Mouse (Mus musculus): ENCODE results near the gene Myl7. TPM values are rescaled to one million over a fixed set of nuclear protein-coding genes. Genes with fewer than 3 reads are reported as not detected.
A peak's percentile ranks its signal among the peaks of the same experiment; 100 is the strongest.

Gene Myl7
- polyA plus RNA-seq, 1 experiment from 2014 or later, result 5,941 TPM

DNA sequence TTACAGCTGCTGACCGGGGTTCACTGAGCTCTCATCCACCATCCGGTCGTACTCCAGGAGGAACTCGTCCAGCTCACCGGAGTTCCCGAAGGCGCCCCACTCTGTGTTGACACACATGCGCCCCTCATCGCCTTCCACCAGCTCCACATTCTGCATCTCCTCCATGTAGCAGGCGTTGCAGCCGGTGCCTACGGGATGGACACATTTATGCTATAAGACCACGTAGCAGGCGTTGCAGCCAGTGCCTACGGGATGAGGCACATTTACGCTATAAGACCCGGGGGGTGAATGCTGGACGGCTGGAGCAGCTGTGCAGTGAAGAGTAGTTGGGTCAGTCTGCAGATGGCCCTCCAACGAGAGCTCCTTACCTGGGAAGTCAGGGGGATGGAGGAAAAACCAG is 5.8 kb upstream of the Myl7 start:
- H3K27ac ChIP-seq (ENCODE audit: poor library complexity, severe bottlenecking), result no peak overlapping the region
- WGBS, result 89% methylated on average over 19 of the region's 19 CpGs
- H3K4me3 ChIP-seq, result no peak overlapping the region
- peaks cover 25% of the 10 kb centered on the region for H3K4me1 ChIP-seq (replicated peaks)
- no peak overlapping the region for H3K4me2 ChIP-seq
- no peaks in the 10 kb centered on the region for H3K9me3 ChIP-seq (replicated peaks)
- H3K9ac ChIP-seq, result no peak overlapping the region
- ATAC-seq (ENCODE audit: insufficient number of reproducible peaks, low FRiP score), result no peak
- no peaks in the 10 kb centered on the region for H3K36me3 ChIP-seq
- H3K27me3 ChIP-seq (replicated peaks), result peaks cover 22% of the 10 kb centered on the region

DNA sequence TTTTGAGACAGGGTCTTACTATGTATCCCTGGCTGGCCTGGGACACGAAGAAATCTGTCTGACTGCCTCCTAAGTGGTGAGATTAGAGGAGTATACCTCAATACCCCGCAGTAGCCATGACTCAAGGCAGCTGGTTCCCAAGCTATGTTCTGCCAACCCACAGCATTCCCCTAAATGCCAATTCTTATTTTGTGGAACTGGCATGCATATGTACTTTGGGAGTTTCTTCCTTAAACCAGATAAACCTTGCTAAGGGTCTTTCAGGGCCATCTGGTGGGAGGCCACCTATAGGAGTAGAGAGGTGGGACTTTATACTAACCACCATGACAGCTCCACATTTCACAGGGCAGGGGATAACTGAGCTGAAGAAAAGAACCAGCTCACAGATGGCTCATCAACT is 5.3 kb upstream of the Myl7 start:
- Histone ChIP-seq H3K27me3 (replicated peaks) (peaks cover 22% of the 10 kb centered on the region), H3K4me2 (no peak overlapping the region), H3K4me1 (replicated peaks) (peaks cover 27% of the 10 kb centered on the region), H3K4me3 (no peak overlapping the region), H3K27ac (ENCODE audit: poor library complexity, severe bottlenecking) (no peak overlapping the region), H3K9me3 (replicated peaks) (no peaks in the 10 kb centered on the region), H3K9ac (no peak overlapping the region), H3K36me3 (no peaks in the 10 kb centered on the region)
- ATAC-seq (ENCODE audit: insufficient number of reproducible peaks, low FRiP score), result no peak
- 75% methylated on average over 2 of the region's 2 CpGs for WGBS

DNA sequence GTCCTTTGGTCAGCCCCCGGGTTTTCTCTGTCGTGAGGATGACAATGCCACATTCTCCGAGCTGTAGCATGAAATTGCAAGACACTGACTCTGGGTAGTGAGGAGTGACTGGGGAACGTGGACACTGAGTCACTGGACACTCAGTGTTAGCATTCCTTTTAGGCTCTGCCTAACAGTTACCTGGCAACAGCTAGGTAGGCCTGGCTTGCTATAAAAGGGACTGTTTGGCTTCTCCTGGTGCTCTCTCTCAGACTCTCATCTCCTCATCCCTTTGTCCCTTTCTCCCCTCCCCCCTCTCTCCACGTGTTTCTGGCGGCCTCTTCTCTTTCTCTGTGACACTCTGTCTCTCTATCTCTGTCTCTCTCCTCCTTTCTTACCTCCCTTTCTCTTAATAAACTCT is 3.8 kb upstream of the Myl7 start:
- H3K27ac ChIP-seq (ENCODE audit: poor library complexity, severe bottlenecking), result peak overlapping the region; percentile 61; the same call in 1 of the 2 replicates
- H3K27me3 ChIP-seq (replicated peaks), result peaks cover 22% of the 10 kb centered on the region
- 18% methylated on average over 6 of the region's 6 CpGs for WGBS
- no peak for ATAC-seq (ENCODE audit: insufficient number of reproducible peaks, low FRiP score)
- H3K36me3 ChIP-seq, result no peaks in the 10 kb centered on the region
- peaks cover 39% of the 10 kb centered on the region for H3K4me1 ChIP-seq (replicated peaks)
- peak overlapping the region; percentile 34; the same call in 1 of the 2 replicates for H3K4me3 ChIP-seq
- H3K9me3 ChIP-seq (replicated peaks), result no peaks in the 10 kb centered on the region
- peak overlapping the region; percentile 60; the same call in 1 of the 2 replicates for H3K9ac ChIP-seq
- H3K4me2 ChIP-seq, result peak overlapping the region; percentile 63

DNA sequence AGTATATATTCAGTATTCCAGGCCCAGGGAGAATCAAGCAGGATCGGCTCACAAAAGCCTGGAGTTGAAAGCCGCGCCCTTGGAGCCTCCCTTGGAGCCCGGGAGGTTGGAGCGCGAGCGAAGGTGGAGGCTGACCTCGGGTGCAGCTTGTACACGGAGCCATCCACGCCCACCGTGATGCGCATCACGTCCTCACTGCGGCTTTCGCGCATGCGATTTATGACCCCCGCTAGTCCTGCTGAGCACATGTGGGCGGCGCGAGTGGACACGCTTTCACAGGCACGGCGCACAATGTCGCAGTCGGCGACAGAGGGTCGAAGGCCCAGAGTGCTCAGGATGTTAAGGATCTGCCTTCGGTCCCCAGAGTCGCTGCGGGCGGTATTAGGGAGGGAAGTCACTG is 3.4 kb upstream of the Myl7 start:
- Histone ChIP-seq H3K4me2 (peak overlapping the region; percentile 63), H3K27me3 (replicated peaks) (peaks cover 22% of the 10 kb centered on the region), H3K9ac (peak overlapping the region; percentile 60), H3K36me3 (0 out of 2 replicates have a peak, but pooled peaks cover 4% of the 10 kb centered on the region), H3K4me3 (peak overlapping the region; percentile 34), H3K9me3 (replicated peaks) (no peaks in the 10 kb centered on the region), H3K27ac (ENCODE audit: poor library complexity, severe bottlenecking) (peak overlapping the region; percentile 61), H3K4me1 (replicated peaks) (peaks cover 44% of the 10 kb centered on the region)
- ATAC-seq (ENCODE audit: insufficient number of reproducible peaks, low FRiP score), result 0 out of 2 replicates have a peak, but pooled peaks have one; percentile 26
- WGBS, result 1% methylated on average over 32 of the region's 32 CpGs

DNA sequence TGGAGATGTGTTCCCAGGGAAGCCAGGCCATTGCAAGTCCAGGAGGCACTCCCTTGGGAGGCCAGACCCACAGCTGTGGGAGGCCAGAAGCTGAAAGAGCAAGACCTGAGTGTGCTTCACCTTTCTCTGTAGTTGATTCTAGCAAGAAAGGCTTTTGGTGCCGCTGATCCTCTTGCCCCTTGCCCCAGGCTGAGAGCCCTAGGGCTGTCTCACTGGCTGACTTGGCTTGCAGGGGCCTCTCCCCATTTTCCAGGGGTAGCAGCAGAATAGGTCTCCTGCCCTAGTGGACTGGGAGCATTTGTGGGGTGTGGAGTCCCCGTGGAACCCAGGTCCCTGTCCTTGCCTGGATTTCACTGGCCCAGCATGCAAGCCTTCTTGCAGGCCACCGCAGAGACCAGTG is 2.7 kb upstream of the Myl7 start:
- peak overlapping the region; percentile 34 for H3K4me3 ChIP-seq
- no peak for ATAC-seq (ENCODE audit: insufficient number of reproducible peaks, low FRiP score)
- H3K9ac ChIP-seq, result peak overlapping the region; percentile 60
- 0 out of 2 replicates have a peak, but pooled peaks cover 10% of the 10 kb centered on the region for H3K36me3 ChIP-seq
- WGBS, result 29% methylated on average over 3 of the region's 3 CpGs
- H3K4me1 ChIP-seq (replicated peaks), result peaks cover 50% of the 10 kb centered on the region
- no peaks in the 10 kb centered on the region for H3K9me3 ChIP-seq (replicated peaks)
- H3K27ac ChIP-seq (ENCODE audit: poor library complexity, severe bottlenecking), result peak overlapping the region; percentile 61
- H3K4me2 ChIP-seq, result peak overlapping the region; percentile 63
- H3K27me3 ChIP-seq (replicated peaks), result peaks cover 22% of the 10 kb centered on the region

GRCm38 (mm10) chr11:5899286-5899685 is 704 bp upstream of the Myl7 start:
- Histone ChIP-seq H3K36me3 (0 out of 2 replicates have a peak, but pooled peaks cover 13% of the 10 kb centered on the region), H3K9me3 (replicated peaks) (no peaks in the 10 kb centered on the region), H3K4me2 (no peak overlapping the region), H3K4me3 (no peak overlapping the region), H3K4me1 (replicated peaks) (peaks cover 61% of the 10 kb centered on the region), H3K27me3 (replicated peaks) (peaks cover 22% of the 10 kb centered on the region), H3K27ac (ENCODE audit: poor library complexity, severe bottlenecking) (peak overlapping the region; percentile 92), H3K9ac (no peak overlapping the region)
- no peak for ATAC-seq (ENCODE audit: insufficient number of reproducible peaks, low FRiP score)
- 82% methylated on average over 10 of the region's 10 CpGs for WGBS

DNA sequence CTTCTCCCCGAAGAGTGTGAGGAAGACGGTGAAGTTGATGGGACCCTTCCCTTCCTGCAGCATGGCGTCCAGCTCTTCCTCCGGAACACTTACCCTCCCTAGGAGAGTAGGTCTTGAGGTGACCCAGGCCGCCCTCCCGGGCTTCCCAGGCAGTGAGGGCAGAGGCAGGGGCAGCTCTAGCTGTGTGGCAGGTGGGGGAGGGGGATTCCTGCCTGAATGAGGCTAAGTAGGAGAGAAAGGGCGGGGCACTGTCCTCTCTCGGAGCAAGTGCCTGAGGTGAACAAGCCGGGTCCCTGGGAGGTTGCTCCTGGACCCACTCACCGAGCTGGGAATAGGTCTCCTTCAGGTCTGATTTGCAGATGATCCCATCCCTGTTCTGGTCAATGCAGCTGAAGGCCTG is 743 bp downstream of the Myl7 start:
- H3K27me3 ChIP-seq (replicated peaks), result peaks cover 15% of the 10 kb centered on the region
- H3K4me2 ChIP-seq, result peak overlapping the region; percentile 77
- peak; percentile 20; the same call in 1 of the 2 replicates for ATAC-seq (ENCODE audit: insufficient number of reproducible peaks, low FRiP score)
- 6% methylated on average over 10 of the region's 10 CpGs for WGBS
- H3K4me3 ChIP-seq, result peak overlapping the region; percentile 56
- H3K9ac ChIP-seq, result peak overlapping the region; percentile 87
- H3K27ac ChIP-seq (ENCODE audit: poor library complexity, severe bottlenecking), result peak overlapping the region; percentile 92
- H3K4me1 ChIP-seq (replicated peaks), result peaks cover 75% of the 10 kb centered on the region
- no peaks in the 10 kb centered on the region for H3K9me3 ChIP-seq (replicated peaks)
- 0 out of 2 replicates have a peak, but pooled peaks cover 13% of the 10 kb centered on the region for H3K36me3 ChIP-seq

DNA sequence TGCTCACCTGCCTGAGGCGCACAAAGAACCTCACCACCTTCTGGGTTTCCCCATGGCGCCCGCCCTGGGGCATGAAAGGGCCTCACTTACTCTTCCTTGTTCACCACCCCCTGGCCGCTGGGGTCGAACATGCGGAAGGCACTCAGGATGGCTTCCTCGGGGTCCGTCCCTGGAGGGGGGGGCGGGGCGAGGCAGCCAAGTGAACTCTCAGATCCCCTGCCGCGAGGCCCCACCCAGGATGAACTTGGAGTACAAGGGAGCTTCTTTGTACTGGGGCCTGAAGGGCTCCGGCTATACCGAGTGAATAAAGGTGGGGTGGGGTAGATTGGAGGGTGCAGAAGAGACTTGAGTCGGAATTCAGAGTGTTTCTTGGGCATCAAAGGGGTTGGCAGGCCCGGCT is 1.4 kb downstream of the Myl7 start:
- peaks cover 11% of the 10 kb centered on the region; the same call in 1 of the 2 replicates for H3K27me3 ChIP-seq (replicated peaks)
- WGBS, result 6% methylated on average over 16 of the region's 16 CpGs
- peak overlapping the region; percentile 56 for H3K4me3 ChIP-seq
- 0 out of 2 replicates have a peak, but pooled peaks cover 13% of the 10 kb centered on the region for H3K36me3 ChIP-seq
- peak overlapping the region; percentile 92 for H3K27ac ChIP-seq (ENCODE audit: poor library complexity, severe bottlenecking)
- peak overlapping the region; percentile 87 for H3K9ac ChIP-seq
- peak overlapping the region; percentile 77 for H3K4me2 ChIP-seq
- H3K4me1 ChIP-seq (replicated peaks), result peaks cover 77% of the 10 kb centered on the region
- ATAC-seq (ENCODE audit: insufficient number of reproducible peaks, low FRiP score), result peak; percentile 19; the same call in 1 of the 2 replicates
- H3K9me3 ChIP-seq (replicated peaks), result no peaks in the 10 kb centered on the region

DNA sequence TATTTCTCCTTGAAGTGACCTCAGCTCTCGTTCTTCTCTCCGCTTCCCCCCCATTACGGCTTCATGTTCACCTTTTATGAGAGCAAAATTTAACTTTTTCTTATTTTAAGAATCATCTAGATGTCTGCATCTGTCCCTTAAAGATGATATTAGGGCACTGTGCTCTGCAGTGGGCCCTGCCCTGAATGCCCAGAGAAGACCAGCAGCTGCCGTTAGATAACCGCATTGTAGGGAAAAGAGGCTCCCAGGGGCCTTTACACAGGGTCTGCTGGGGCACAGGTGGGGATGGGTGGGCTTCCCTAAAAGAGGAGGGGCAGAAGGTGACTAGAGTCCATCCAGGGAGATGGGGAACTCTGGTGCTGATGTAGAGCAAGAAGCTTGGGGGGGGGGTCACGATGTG is 4.8 kb downstream of the Myl7 start:
- no peaks in the 10 kb centered on the region for H3K9me3 ChIP-seq (replicated peaks)
- no peak for ATAC-seq (ENCODE audit: insufficient number of reproducible peaks, low FRiP score)
- H3K4me3 ChIP-seq, result no peak overlapping the region
- 0 out of 2 replicates have a peak, but pooled peaks cover 13% of the 10 kb centered on the region for H3K36me3 ChIP-seq
- peak overlapping the region; percentile 33; the same call in 1 of the 2 replicates for H3K9ac ChIP-seq
- H3K4me2 ChIP-seq, result no peak overlapping the region
- peak overlapping the region; percentile 92 for H3K27ac ChIP-seq (ENCODE audit: poor library complexity, severe bottlenecking)
- peaks cover 86% of the 10 kb centered on the region for H3K4me1 ChIP-seq (replicated peaks)
- H3K27me3 ChIP-seq (replicated peaks), result no peaks in the 10 kb centered on the region
- 45% methylated on average over 6 of the region's 6 CpGs for WGBS

DNA sequence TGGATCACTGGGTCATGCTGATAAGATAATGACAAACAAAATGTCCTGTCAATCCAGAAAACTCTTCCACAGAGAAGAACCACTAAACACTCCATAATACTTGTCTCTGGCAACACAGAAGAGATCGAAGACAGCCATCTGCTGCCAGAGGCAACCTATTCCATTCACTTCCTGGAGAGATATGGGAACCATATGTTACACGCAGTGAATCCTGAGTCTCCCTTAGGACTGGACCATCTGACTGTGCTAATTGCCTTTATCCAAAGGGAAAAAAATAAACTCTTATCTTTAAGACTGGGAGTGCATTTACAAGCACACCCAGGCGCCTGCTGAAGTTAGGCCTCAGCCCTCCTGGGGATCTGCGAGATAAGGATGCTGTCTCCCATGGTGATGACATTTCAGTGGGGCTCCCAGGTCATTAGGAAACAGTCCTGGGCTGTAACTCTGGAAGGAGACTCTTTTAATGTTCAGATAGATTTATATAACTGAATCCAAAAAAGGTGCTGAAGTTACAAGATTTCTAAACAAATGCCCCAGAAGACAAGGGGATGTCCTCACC is 5.7 kb downstream of the Myl7 start:
- H3K9ac ChIP-seq, result peak overlapping the region; percentile 41; the same call in 1 of the 2 replicates
- 0 out of 2 replicates have a peak, but pooled peaks cover 13% of the 10 kb centered on the region for H3K36me3 ChIP-seq
- ATAC-seq (ENCODE audit: insufficient number of reproducible peaks, low FRiP score), result no peak
- 7% methylated on average over 4 of the region's 4 CpGs for WGBS
- H3K27ac ChIP-seq (ENCODE audit: poor library complexity, severe bottlenecking), result peak overlapping the region; percentile 92
- H3K4me3 ChIP-seq, result no peak overlapping the region
- peaks cover 86% of the 10 kb centered on the region for H3K4me1 ChIP-seq (replicated peaks)
- no peaks in the 10 kb centered on the region for H3K27me3 ChIP-seq (replicated peaks)
- no peaks in the 10 kb centered on the region for H3K9me3 ChIP-seq (replicated peaks)
- peak overlapping the region; percentile 15; the same call in 1 of the 2 replicates for H3K4me2 ChIP-seq

GRCm38 (mm10) chr11:5892151-5892591 is 6.4 kb downstream of the Myl7 start:
- Histone ChIP-seq H3K27me3 (replicated peaks) (no peaks in the 10 kb centered on the region), H3K4me2 (peak overlapping the region; percentile 15; the same call in 1 of the 2 replicates), H3K4me3 (no peak overlapping the region), H3K9me3 (replicated peaks) (no peaks in the 10 kb centered on the region), H3K36me3 (0 out of 2 replicates have a peak, but pooled peaks cover 12% of the 10 kb centered on the region), H3K27ac (ENCODE audit: poor library complexity, severe bottlenecking) (peak overlapping the region; percentile 92), H3K4me1 (replicated peaks) (peaks cover 86% of the 10 kb centered on the region), H3K9ac (peak overlapping the region; percentile 55; the same call in 1 of the 2 replicates)
- peak; percentile 13; the same call in 1 of the 2 replicates for ATAC-seq (ENCODE audit: insufficient number of reproducible peaks, low FRiP score)
- 13% methylated on average over 8 of the region's 8 CpGs for WGBS

All from heart, embryonic 12.5 days (tissue).